Mouse (Mus musculus): ENCODE data around the gene Siah1a.

Gene Siah1a

DNA sequence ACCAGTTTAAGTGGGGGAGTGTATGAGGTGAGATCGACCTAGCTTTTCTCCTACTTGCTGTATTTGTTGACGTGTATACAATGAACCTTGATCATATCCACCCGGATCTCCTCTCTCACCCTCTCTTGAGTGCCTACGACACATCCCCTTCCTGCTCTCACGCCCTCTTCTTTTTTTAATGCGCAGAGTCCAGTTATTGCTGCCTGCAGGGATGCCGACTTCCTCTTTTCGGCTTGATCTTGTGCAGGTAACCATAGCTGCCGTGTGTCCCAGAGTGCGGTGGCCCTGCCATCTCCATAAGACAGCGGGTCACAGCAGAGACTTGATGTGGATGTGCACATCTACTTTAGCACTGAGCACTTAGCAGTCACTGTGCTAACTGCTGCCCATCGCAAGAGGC lies 46.3 kb downstream of the Siah1a start:
- DNase-seq, result no peak

DNA sequence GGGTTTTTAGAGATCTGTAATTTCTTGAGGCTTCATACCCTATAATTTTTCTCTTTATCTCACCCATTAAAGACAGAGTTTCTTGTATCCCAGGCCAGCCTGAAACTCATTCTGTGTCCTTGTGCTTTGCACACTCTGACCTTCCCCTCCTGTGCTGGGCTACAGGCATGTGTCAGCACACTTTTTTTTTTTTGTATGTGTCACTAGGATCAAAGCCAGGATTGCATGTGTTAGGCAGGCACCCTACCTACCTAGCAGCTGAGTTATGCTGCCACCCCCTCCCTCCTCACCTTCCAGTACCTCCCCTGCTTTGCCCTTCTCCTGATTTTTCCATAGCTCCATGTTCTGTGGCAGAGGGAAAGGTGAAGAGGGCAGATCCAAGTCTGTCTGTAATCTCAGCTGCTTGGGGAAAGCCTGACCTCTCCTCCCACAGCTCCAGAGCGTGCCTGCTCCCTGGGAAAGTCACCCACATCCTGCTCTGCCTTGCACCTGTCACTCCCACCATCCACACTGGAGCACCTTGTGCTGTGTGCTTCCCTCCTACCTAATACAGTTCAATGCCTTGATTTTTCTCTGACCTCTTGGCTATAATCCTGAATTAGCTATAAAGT lies 46.8 kb downstream of the Siah1a start:
- no peak for DNase-seq

DNA sequence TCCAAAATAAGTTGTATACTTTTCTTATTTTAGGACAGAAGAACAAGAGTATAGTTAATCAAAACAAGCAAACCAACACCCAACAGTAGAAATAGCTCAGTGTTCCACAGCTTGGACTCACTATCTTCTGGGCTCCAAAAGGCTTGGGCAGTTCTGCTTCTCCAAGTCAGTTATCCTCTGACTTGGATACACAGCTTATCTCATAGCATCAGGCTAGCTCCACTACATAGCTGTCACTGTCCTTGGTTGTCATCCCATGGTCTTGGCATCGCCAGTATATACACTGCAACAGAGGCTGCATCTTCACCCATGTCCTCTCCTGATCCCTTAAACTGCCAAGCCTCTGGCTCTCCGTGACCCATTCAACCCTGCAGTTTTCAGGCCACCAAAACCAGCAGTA lies 50.0 kb downstream of the Siah1a start:
- DNase-seq, result no peak

DNA sequence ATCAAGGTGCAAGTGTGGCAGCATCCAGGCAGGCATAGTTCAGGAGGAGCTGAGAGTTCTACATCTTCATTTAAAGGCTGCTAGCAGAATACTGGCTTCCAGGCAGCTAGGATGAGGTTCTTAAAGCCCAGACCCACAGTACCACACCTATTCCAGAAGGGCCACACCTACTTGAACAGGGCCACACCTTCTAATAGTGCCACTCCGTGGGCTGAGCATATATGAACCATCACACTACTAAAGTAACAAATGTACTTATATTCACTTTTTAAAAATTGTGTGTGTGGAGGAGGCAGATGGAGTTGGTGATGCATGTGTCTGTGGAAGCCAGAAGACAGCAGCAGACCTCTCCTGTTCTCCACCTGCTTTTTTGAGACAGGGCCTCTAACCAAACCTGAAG lies 51.7 kb downstream of the Siah1a start:
- no peak for DNase-seq

DNA sequence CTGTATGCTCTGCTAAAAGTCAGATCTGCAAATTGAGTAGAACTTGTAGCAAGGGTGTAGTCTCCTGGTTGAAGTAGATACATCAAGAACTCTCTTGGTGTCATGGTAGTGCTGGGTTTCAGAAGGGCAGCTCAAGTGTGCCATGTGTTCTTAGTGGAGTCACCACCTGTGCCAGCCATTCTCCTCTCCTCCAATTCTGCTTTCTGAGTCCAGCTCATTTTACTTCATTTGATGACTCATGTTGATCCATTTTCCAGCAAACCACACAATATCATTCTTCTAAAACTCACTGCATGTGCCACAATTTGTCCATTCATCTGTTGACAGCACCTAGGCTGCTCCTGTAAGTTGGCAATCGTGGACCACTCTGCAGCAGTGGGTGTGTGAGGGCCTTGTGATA lies 53.6 kb downstream of the Siah1a start:
- no peak for DNase-seq

DNA sequence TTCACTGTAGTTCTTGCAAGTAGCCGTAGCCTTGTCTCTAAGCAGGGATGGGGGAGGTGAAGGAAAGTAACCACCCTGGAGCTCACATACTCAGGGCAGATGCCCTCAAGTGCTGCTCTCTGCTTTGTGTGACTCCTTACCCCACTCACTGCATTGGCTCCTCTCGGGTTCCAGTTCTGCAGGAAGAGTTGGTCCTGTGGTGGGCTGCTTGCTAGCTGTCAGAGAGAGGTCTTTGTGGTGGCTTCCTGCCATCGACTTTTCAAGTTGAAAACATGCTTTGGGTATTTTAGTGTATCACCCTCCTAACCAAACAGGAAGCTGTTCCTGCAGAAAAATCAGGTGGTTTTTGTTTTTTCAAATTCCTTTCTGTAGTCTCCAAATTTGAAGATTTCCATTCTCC lies 59.1 kb downstream of the Siah1a start:
- no peak for DNase-seq

All from cerebellum, postnatal 36 days (tissue).